Comparison of ENCODE assay signal across 25 mouse cellular contexts in the genomic region with DNA sequence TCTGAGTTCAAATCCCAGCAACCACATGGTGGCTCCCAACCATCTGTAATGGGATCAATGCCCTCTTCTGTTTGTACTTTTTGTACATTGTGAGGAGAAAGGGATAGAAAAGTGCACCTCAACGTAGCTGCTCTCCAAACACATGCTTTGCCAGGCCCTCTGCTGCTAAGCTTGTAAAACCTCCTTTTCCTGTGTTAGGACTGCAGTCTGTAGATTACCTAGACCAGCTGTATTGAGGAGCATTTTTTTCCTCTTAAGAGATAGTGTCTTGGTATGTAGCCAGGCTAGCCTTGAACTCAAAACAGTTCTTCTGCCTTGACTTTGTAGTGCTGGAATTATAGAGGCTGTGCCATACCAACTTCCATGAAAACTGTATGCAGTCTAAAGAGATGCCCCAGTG. TPM values are rescaled to one million over a fixed set of nuclear protein-coding genes. Genes with fewer than 3 reads are reported as not detected.
DNase-seq lines count a peak whose midpoint lies in the region; ATAC-seq lines count a peak whose summit lies in the region.
"Had no signal": no experiment of that assay in that cellular context is flagged by ENCODE, and none has a peak within 500 bp of the region (broad histone marks: within the 10 kb centered on the region; RNA-seq: fewer than 3 reads in every experiment).

No protein-coding gene starts in this region.

- no peak overlapping the region for H3K27ac ChIP-seq in heart, embryonic 10.5 days
- H3K27ac ChIP-seq: embryonic facial prominence, embryonic 13.5 days; embryonic facial prominence, embryonic 15.5 days; forebrain, embryonic 10.5 days; forebrain, embryonic 12.5 days had no signal

- H3K27me3 ChIP-seq in megakaryocyte, embryonic 14.5 days (replicated peaks), result no peaks in the 10 kb centered on the region
- no peaks in the 10 kb centered on the region for H3K27me3 ChIP-seq in heart, embryonic 10.5 days (ENCODE audit: insufficient read depth, poor library complexity, severe bottlenecking)
- H3K27me3 ChIP-seq: embryonic facial prominence, embryonic 13.5 days; embryonic facial prominence, embryonic 15.5 days; forebrain, embryonic 12.5 days; Patski had no signal

- H3K4me3 ChIP-seq in megakaryocyte, embryonic 14.5 days (replicated peaks), result peak overlapping the region; percentile 50
- no peak overlapping the region for H3K4me3 ChIP-seq in heart, embryonic 10.5 days
- H3K4me3 ChIP-seq: embryonic facial prominence, embryonic 13.5 days; embryonic facial prominence, embryonic 15.5 days; erythroblast, embryonic 14.5 days; forebrain, embryonic 10.5 days; forebrain, embryonic 12.5 days had no signal

- no peaks in the 10 kb centered on the region for H3K9me3 ChIP-seq in megakaryocyte, embryonic 14.5 days
- no peaks in the 10 kb centered on the region for H3K9me3 ChIP-seq in heart, embryonic 10.5 days
- H3K9me3 ChIP-seq: embryonic facial prominence, embryonic 13.5 days; embryonic facial prominence, embryonic 15.5 days; forebrain, embryonic 10.5 days; forebrain, embryonic 12.5 days had no signal

- peaks cover 35% of the 10 kb centered on the region for H3K36me3 ChIP-seq in megakaryocyte, embryonic 14.5 days (replicated peaks; ENCODE audit: low read length)
- H3K36me3 ChIP-seq in heart, embryonic 10.5 days, result 0 out of 2 replicates have a peak, but pooled peaks cover 11% of the 10 kb centered on the region
- H3K36me3 ChIP-seq: embryonic facial prominence, embryonic 15.5 days; forebrain, embryonic 12.5 days had no signal

- WGBS in heart, embryonic 10.5 days, result 75% methylated on average over 1 of the region's 1 CpGs

- ATAC-seq in megakaryocyte, adult 5-6 weeks (ENCODE audit: poor library complexity, severe bottlenecking), result no peak
- ATAC-seq in megakaryocyte progenitor cell, adult 5-6 weeks (replicated peaks; ENCODE audit: poor library complexity), result peak; percentile 77
- no peak for ATAC-seq in granulocyte monocyte progenitor cell, adult 5-6 weeks (replicated peaks; ENCODE audit: poor library complexity, severe bottlenecking)
- ATAC-seq: activated CD4-positive, CD25-positive, alpha-beta regulatory T cell, adult 4 months; forebrain, embryonic 14.5 days; forebrain, embryonic 16.5 days; Patski had no signal

- DNase-seq in MEL-GATA-1-ER (ENCODE audit: extremely low read depth, low read depth), result peak; percentile 36
- DNase-seq in Muller cell, postnatal 12 days (ENCODE audit: inconsistent ontology term), result no peak
- no peak for DNase-seq in heart, embryonic 10.5 days (ENCODE audit: low spot score)
- DNase-seq: adrenal gland, adult 8-10 months; adrenal gland, postnatal 14 days; adrenal gland, postnatal 36 days; cerebellum, adult 11-12 months; cerebellum, adult 2 months; cerebellum, adult 9-10 months; cerebellum, postnatal 10 days; cerebellum, postnatal 25 days; embryo, embryonic 11 days had no signal

- H3K4me1 ChIP-seq in megakaryocyte, embryonic 14.5 days, result peaks cover 86% of the 10 kb centered on the region
- peaks cover 41% of the 10 kb centered on the region for H3K4me1 ChIP-seq in heart, embryonic 10.5 days
- H3K4me1 ChIP-seq: embryonic facial prominence, embryonic 13.5 days; embryonic facial prominence, embryonic 15.5 days; forebrain, embryonic 12.5 days had no signal

RNA-seq across cellular contexts. Expression of gene Traf4, which starts 29.3 kb away (rescaled TPM):
- polyA plus RNA-seq in megakaryocyte, embryonic 14.5 days (2012; ENCODE audit: insufficient read depth, low replicate concordance), result 4.8 and 6.3 TPM in 2 replicates
- 1.3 TPM in 2 replicates for total RNA-seq in megakaryocyte, adult 5-6 weeks (2015)
- total RNA-seq in megakaryocyte, adult 5-6 weeks (2017), result 0.51 and 2.2 TPM in 2 replicates
- total RNA-seq in megakaryocyte progenitor cell, adult 5-6 weeks (2015), result 4.7 TPM in 2 replicates
- total RNA-seq in megakaryocyte progenitor cell, adult 5-6 weeks (2017), result 2.5 and 3.2 TPM in 2 replicates
- 57.9 and 88.7 TPM in 2 replicates for polyA plus RNA-seq in heart, embryonic 10.5 days (2016; fragmentation: Nextera tagmentation; extraction: Ambion mirVana)
- total RNA-seq in granulocyte monocyte progenitor cell, adult 5-6 weeks (2014; fragmentation: Nextera tagmentation), result 4.9 and 7.3 TPM in 2 replicates
- 2.8 and 3.6 TPM in 2 replicates for total RNA-seq in granulocyte monocyte progenitor cell, adult 5-6 weeks (2017)

RNA-seq across cellular contexts. Expression of gene Nek8, which starts 40.3 kb away (rescaled TPM):
- 1.3 and 2.2 TPM in 2 replicates for polyA plus RNA-seq in megakaryocyte, embryonic 14.5 days (2012; ENCODE audit: insufficient read depth, low replicate concordance)
- 2.4 and 8.6 TPM in 2 replicates for total RNA-seq in megakaryocyte, adult 5-6 weeks (2015)
- 2.1 and 6.9 TPM in 2 replicates for total RNA-seq in megakaryocyte, adult 5-6 weeks (2017)
- total RNA-seq in megakaryocyte progenitor cell, adult 5-6 weeks (2015), result 4.4 and 7.8 TPM in 2 replicates
- 3.4 and 6.0 TPM in 2 replicates for total RNA-seq in megakaryocyte progenitor cell, adult 5-6 weeks (2017)
- 15.3 and 16.5 TPM in 2 replicates for polyA plus RNA-seq in heart, embryonic 10.5 days (2016; fragmentation: Nextera tagmentation; extraction: Ambion mirVana)
- 3.5 and 14.4 TPM in 2 replicates for total RNA-seq in granulocyte monocyte progenitor cell, adult 5-6 weeks (2014; fragmentation: Nextera tagmentation)
- 5.8 and 6.1 TPM in 2 replicates for total RNA-seq in granulocyte monocyte progenitor cell, adult 5-6 weeks (2017)

RNA-seq across cellular contexts. Expression of gene Tlcd1, which starts 40.4 kb away (rescaled TPM):
- 35.9 and 67.9 TPM in 2 replicates for polyA plus RNA-seq in megakaryocyte, embryonic 14.5 days (2012; ENCODE audit: insufficient read depth, low replicate concordance)
- 0.76 and 2.8 TPM in 2 replicates for total RNA-seq in megakaryocyte, adult 5-6 weeks (2015)
- total RNA-seq in megakaryocyte, adult 5-6 weeks (2017), result 1.0 and 1.3 TPM in 2 replicates
- 4.0 and 6.3 TPM in 2 replicates for total RNA-seq in megakaryocyte progenitor cell, adult 5-6 weeks (2015)
- 3.5 TPM in 2 replicates for total RNA-seq in megakaryocyte progenitor cell, adult 5-6 weeks (2017)
- polyA plus RNA-seq in heart, embryonic 10.5 days (2016; fragmentation: Nextera tagmentation; extraction: Ambion mirVana), result 16.9 and 18.7 TPM in 2 replicates
- 1.1 and 3.5 TPM in 2 replicates for total RNA-seq in granulocyte monocyte progenitor cell, adult 5-6 weeks (2014; fragmentation: Nextera tagmentation)
- 2.9 and 4.1 TPM in 2 replicates for total RNA-seq in granulocyte monocyte progenitor cell, adult 5-6 weeks (2017)

RNA-seq across cellular contexts. Expression of gene Fam222b, which starts 41.7 kb away (rescaled TPM):
- polyA plus RNA-seq in megakaryocyte, embryonic 14.5 days (2012; ENCODE audit: insufficient read depth, low replicate concordance), result 32.0 and 49.0 TPM in 2 replicates
- 24.0 and 28.2 TPM in 2 replicates for total RNA-seq in megakaryocyte, adult 5-6 weeks (2015)
- total RNA-seq in megakaryocyte, adult 5-6 weeks (2017), result 8.5 and 9.1 TPM in 2 replicates
- 20.3 and 20.6 TPM in 2 replicates for total RNA-seq in megakaryocyte progenitor cell, adult 5-6 weeks (2015)
- total RNA-seq in megakaryocyte progenitor cell, adult 5-6 weeks (2017), result 5.7 and 6.0 TPM in 2 replicates
- polyA plus RNA-seq in heart, embryonic 10.5 days (2016; fragmentation: Nextera tagmentation; extraction: Ambion mirVana), result 24.0 and 25.5 TPM in 2 replicates
- 13.5 and 16.8 TPM in 2 replicates for total RNA-seq in granulocyte monocyte progenitor cell, adult 5-6 weeks (2014; fragmentation: Nextera tagmentation)
- 3.7 and 6.5 TPM in 2 replicates for total RNA-seq in granulocyte monocyte progenitor cell, adult 5-6 weeks (2017)

RNA-seq across cellular contexts. Expression of gene Rpl23a, which starts 47.3 kb away (rescaled TPM):
- polyA plus RNA-seq in megakaryocyte, embryonic 14.5 days (2012; ENCODE audit: insufficient read depth, low replicate concordance), result 151 and 1,521 TPM in 2 replicates
- total RNA-seq in megakaryocyte, adult 5-6 weeks (2015), result 2,467 and 2,664 TPM in 2 replicates
- 2,641 and 2,675 TPM in 2 replicates for total RNA-seq in megakaryocyte, adult 5-6 weeks (2017)
- 3,991 and 4,341 TPM in 2 replicates for total RNA-seq in megakaryocyte progenitor cell, adult 5-6 weeks (2015)
- 2,958 and 3,443 TPM in 2 replicates for total RNA-seq in megakaryocyte progenitor cell, adult 5-6 weeks (2017)
- polyA plus RNA-seq in heart, embryonic 10.5 days (2016; fragmentation: Nextera tagmentation; extraction: Ambion mirVana), result 863 and 999 TPM in 2 replicates
- 5,451 and 5,560 TPM in 2 replicates for total RNA-seq in granulocyte monocyte progenitor cell, adult 5-6 weeks (2014; fragmentation: Nextera tagmentation)
- total RNA-seq in granulocyte monocyte progenitor cell, adult 5-6 weeks (2017), result 3,079 and 3,080 TPM in 2 replicates
